Mouse (Mus musculus) hindbrain, embryonic 15.5 days (tissue): ENCODE results near the gene Mup5. TPM values are rescaled to one million over a fixed set of nuclear protein-coding genes. Genes with fewer than 3 reads are reported as not detected.
"Not testable (repeated sequence)": the region's sequence is repeated elsewhere in the genome, so short reads cannot be mapped to it uniquely, and the experiment has no call there.

Experiments
- ATAC-seq: fragments of 200-750 bp; cut with Nextera tagmentation; 2 replicates; pipeline ENCODE4 v1.8.0; 2017; ENCODE audit warnings: low read depth, moderate number of reproducible peaks, moderate TSS enrichment; ENCODE audit not compliant: low FRiP score
- H3K27ac ChIP-seq: fragments of 300-500 bp; sonication (generic); replicated peaks from 2 replicates; pipeline ENCODE4 v1.5.1; 2015; ENCODE audit warnings: mild to moderate bottlenecking, inconsistent platforms
- H3K27me3 ChIP-seq: fragments of 300-500 bp; sonication (generic); 2 replicates; pipeline ENCODE4 v1.6.1; 2015; ENCODE audit warnings: control low read depth, inconsistent platforms
- H3K36me3 ChIP-seq: fragments of 300-500 bp; sonication (generic); 2 replicates; pipeline ENCODE4 v1.6.1; 2015; ENCODE audit warnings: control low read depth, inconsistent platforms
- H3K4me1 ChIP-seq: fragments of 300-500 bp; sonication (generic); replicated peaks from 2 replicates; pipeline ENCODE4 v1.6.1; 2015; ENCODE audit warnings: control low read depth, inconsistent platforms
- H3K4me2 ChIP-seq: fragments of 300-500 bp; sonication (generic); 2 replicates; pipeline ENCODE4 v1.6.1; 2015; ENCODE audit warnings: moderate library complexity, mild to moderate bottlenecking, inconsistent platforms
- H3K4me3 ChIP-seq: fragments of 300-500 bp; sonication (generic); 2 replicates; pipeline ENCODE4 v1.5.1; 2015; ENCODE audit warnings: mild to moderate bottlenecking, inconsistent platforms
- H3K9ac ChIP-seq: fragments of 300-500 bp; sonication (generic); 2 replicates; pipeline ENCODE4 v1.6.1; 2015; ENCODE audit warnings: inconsistent platforms
- H3K9me3 ChIP-seq: fragments of 300-500 bp; sonication (generic); 2 replicates; pipeline ENCODE4 v1.6.1; 2016; ENCODE audit warnings: control low read depth, inconsistent platforms
- WGBS: fragments of 180-500 bp; shearing (Covaris S2); methylation state at CpG from one replicate; pipeline ENCODE4 v1.1.7; 2015; 5-methylcytosine and 5-hydroxymethylcytosine counted together
- polyA plus RNA-seq: library from polyadenylated mRNA; unstranded; fragments of >200 nt; fragmentation: Nextera tagmentation; extraction: Ambion mirVana; gene quantifications from 2 replicates; pipeline ENCODE4 v1.2.1, GENCODE M21; 2015

Mup5 gene
- polyA plus RNA-seq, 1 experiment from 2014 or later = not detected

- H3K36me3 ChIP-seq, H3K27ac ChIP-seq, ATAC-seq, H3K27me3 ChIP-seq, H3K4me1 ChIP-seq, H3K9ac ChIP-seq, H3K9me3 ChIP-seq, H3K4me3 ChIP-seq, H3K4me2 ChIP-seq: not testable (repeated sequence)
- 93% methylated on average over 1 of the region's 1 CpGs for WGBS
These were observed 45.3 kb downstream of the Mup5 start for GRCm38 (mm10) chr4:61789699-61790098.

- H3K27ac ChIP-seq, H3K9ac ChIP-seq, H3K36me3 ChIP-seq, H3K27me3 ChIP-seq, H3K4me1 ChIP-seq, H3K4me2 ChIP-seq, H3K9me3 ChIP-seq, ATAC-seq, H3K4me3 ChIP-seq: not testable (repeated sequence)
- WGBS = 87% methylated on average over 1 of the region's 1 CpGs
These were observed 50.8 kb downstream of the Mup5 start for GRCm38 (mm10) chr4:61784231-61784630.

- H3K4me3 ChIP-seq, ATAC-seq: not testable (repeated sequence)
- 91% methylated on average over 1 of the region's 5 CpGs for WGBS
These were observed 52.9 kb downstream of the Mup5 start, which contains the start of gene Mup19 for GRCm38 (mm10) chr4:61782169-61782568. Mup19 (minus strand) TSS chr4:61782269.

More at GRCm38 (mm10) chr4:61782169-61782568, 52.9 kb downstream of the Mup5 start, which contains the start of gene Mup19:
- not testable (repeated sequence) for H3K27me3 ChIP-seq, H3K4me2 ChIP-seq, H3K36me3 ChIP-seq, H3K9ac ChIP-seq, H3K27ac ChIP-seq, H3K9me3 ChIP-seq, H3K4me1 ChIP-seq

Other genes with a start within 250 kb of the Mup5 start
- gene Mup17, start 239.4 kb downstream of the Mup5 start, polyA plus RNA-seq = not detected in 2 replicates
- not detected in 2 replicates for gene Mup18, start 161.1 kb downstream of the Mup5 start, polyA plus RNA-seq
- not detected in 2 replicates for gene Mup19, start 53.0 kb downstream of the Mup5 start, polyA plus RNA-seq
- gene Mup20, start 218.9 kb upstream of the Mup5 start, polyA plus RNA-seq = not detected in 2 replicates